Mouse (Mus musculus) bone marrow macrophage, adult 2 months (primary cell): ENCODE measurements around the gene Ptpn3. TPM values are rescaled to one million over a fixed set of nuclear protein-coding genes. Genes with fewer than 3 reads are reported as not detected.

Experiments
- H3K27ac ChIP-seq: 2 replicates; pipeline ENCODE4 v1.5.1; 2012; ENCODE audit warnings: low read depth, low read length; ENCODE audit not compliant: insufficient read depth
- H3K4me1 ChIP-seq: 2 replicates; pipeline ENCODE4 v1.6.1; 2012; ENCODE audit warnings: low read length; ENCODE audit not compliant: control insufficient read depth, insufficient read depth
- H3K4me3 ChIP-seq: 2 replicates; pipeline ENCODE4 v1.5.1; 2012; ENCODE audit warnings: mild to moderate bottlenecking, low read length, moderate library complexity; ENCODE audit not compliant: insufficient read depth
- CTCF ChIP-seq: IDR thresholded peaks from 2 replicates; pipeline ENCODE4 v1.5.1; 2012; ENCODE audit warnings: low read depth, mild to moderate bottlenecking, low read length, moderate library complexity
- POLR2A ChIP-seq: IDR thresholded peaks from 2 replicates; pipeline ENCODE4 v1.6.1; 2012; ENCODE audit warnings: mild to moderate bottlenecking, low read depth, low read length, borderline replicate concordance
- polyA plus RNA-seq: library from polyadenylated mRNA; stranded (reverse); fragments of >200 nt; gene quantifications from 2 replicates; pipeline ENCODE4 v1.2.4, GENCODE M21; 2012; ENCODE audit not compliant: missing spikeins, insufficient read depth, insufficient read length

Gene Ptpn3
- polyA plus RNA-seq, 1 experiment, result 0.27 TPM

GRCm38 (mm10) chr4:57299308-57299700 lies 2.3 kb downstream of the Ptpn3 start:
- H3K4me1 ChIP-seq, result no peaks in the 10 kb centered on the region
- no peak for TF ChIP-seq POLR2A
- TF ChIP-seq CTCF, result no peak
- no peak overlapping the region for H3K4me3 ChIP-seq
- no peak overlapping the region for H3K27ac ChIP-seq

DNA sequence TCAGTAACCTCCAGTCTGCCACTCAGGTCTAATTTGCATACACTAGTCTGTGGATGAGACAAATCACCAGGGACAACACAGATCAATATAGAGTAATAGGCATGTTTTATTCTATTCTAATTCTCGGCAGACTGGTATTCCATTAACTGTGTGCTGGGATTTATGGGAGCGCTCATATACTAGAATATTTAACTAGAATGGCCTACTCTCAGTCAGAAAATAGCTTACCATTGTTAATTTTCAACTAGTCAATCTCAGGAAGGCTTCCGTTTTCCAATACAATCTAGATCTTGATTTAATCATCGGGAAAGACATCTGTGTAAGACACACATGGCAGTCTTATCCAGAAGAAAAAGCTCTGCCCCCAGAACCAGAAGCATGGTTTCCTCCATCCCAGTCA lies 3.5 kb downstream of the Ptpn3 start:
- H3K27ac ChIP-seq, result no peak overlapping the region
- no peak overlapping the region for H3K4me3 ChIP-seq
- H3K4me1 ChIP-seq, result no peaks in the 10 kb centered on the region
- TF ChIP-seq CTCF (no peak), POLR2A (no peak)

- H3K4me1 ChIP-seq, result no peaks in the 10 kb centered on the region
- no peak overlapping the region for H3K27ac ChIP-seq
- TF ChIP-seq CTCF (no peak), POLR2A (no peak)
- H3K4me3 ChIP-seq, result no peak overlapping the region
Observed at GRCm38 (mm10) chr4:57294971-57295656, 6.5 kb downstream of the Ptpn3 start.

GRCm38 (mm10) chr4:57292670-57293069 lies 9.0 kb downstream of the Ptpn3 start:
- Histone ChIP-seq H3K4me1 (no peaks in the 10 kb centered on the region), H3K27ac (no peak overlapping the region), H3K4me3 (no peak overlapping the region)
- TF ChIP-seq CTCF (no peak), POLR2A (no peak)

DNA sequence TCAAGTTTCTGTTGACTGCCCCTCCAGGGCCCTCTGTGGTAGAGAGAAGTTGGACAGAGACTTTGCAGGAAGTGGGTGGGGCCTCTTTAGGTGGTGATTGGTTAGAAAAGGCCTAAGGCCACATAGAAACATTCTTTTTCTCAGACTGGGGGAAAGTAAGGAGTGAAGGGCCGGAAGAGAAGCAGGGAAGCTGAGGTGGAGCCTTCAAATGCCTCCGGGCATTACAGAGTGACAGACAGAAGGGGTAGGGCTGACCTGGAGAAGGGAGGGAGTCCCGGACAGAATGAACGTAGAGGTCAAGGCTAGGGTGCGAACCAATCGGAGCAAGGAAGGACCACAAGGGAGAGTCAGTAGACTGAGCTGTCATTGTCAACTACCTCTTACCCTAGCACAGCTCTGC lies 11.6 kb downstream of the Ptpn3 start:
- no peaks in the 10 kb centered on the region for H3K4me1 ChIP-seq
- no peak overlapping the region for H3K4me3 ChIP-seq
- no peak overlapping the region for H3K27ac ChIP-seq
- TF ChIP-seq POLR2A, result no peak
- TF ChIP-seq CTCF, result no peak

DNA sequence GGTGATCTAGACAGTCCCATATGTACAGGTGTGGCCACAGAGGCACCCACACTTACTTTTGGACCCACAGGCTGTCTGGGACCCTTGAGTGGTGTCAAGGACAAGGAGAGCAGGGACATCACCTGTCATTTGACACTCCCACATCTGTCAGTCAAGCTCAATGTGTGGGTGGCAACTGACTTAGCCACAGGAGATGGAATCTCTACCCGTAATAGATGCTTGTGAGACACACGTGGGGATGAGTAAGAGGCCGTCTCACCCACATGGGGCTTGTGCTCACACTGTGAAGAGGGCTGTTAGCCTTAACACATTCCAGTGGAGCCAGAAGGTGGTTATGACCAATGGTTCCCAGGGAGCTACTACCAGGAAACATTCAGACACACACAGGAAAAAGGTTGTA lies 13.8 kb downstream of the Ptpn3 start:
- no peaks in the 10 kb centered on the region for H3K4me1 ChIP-seq
- H3K4me3 ChIP-seq, result no peak overlapping the region
- no peak overlapping the region for H3K27ac ChIP-seq
- TF ChIP-seq POLR2A (no peak), CTCF (no peak)

GRCm38 (mm10) chr4:57285251-57285650 lies 16.4 kb downstream of the Ptpn3 start:
- no peak overlapping the region for H3K27ac ChIP-seq
- H3K4me1 ChIP-seq, result no peaks in the 10 kb centered on the region
- no peak overlapping the region for H3K4me3 ChIP-seq
- TF ChIP-seq CTCF, result no peak
- no peak for TF ChIP-seq POLR2A

- H3K27ac ChIP-seq, result no peak overlapping the region
- H3K4me1 ChIP-seq, result no peaks in the 10 kb centered on the region
- no peak overlapping the region for H3K4me3 ChIP-seq
- TF ChIP-seq CTCF (no peak), POLR2A (no peak)
Observed at GRCm38 (mm10) chr4:57283189-57283588, 18.4 kb downstream of the Ptpn3 start.

GRCm38 (mm10) chr4:57282630-57283029 lies 19.0 kb downstream of the Ptpn3 start:
- TF ChIP-seq POLR2A (no peak), CTCF (no peak)
- H3K4me1 ChIP-seq, result no peaks in the 10 kb centered on the region
- H3K27ac ChIP-seq, result no peak overlapping the region
- H3K4me3 ChIP-seq, result no peak overlapping the region

- TF ChIP-seq POLR2A (no peak), CTCF (no peak)
- Histone ChIP-seq H3K4me1 (no peaks in the 10 kb centered on the region), H3K27ac (no peak overlapping the region), H3K4me3 (no peak overlapping the region)
Observed at GRCm38 (mm10) chr4:57282179-57282578, 19.5 kb downstream of the Ptpn3 start.

DNA sequence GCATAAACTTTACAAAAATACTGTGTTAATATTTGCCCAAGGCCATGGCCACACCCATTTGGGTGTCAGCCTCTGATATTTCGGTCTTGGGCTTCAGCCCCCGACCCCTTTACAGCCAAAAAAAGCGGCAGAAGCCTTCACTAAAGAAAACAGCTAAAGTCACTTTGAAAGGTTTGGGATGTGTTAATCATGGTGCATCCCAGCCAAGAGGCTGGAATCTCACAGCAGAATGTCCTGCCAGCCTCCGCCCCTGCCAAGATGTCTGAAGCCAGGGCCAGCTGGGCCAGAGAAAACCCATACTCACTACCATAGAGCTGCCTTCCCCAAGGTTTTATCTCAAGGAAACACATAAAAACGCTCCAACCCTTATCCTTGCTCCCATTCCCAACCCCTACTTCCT lies 20.7 kb downstream of the Ptpn3 start:
- Histone ChIP-seq H3K27ac (no peak overlapping the region), H3K4me3 (no peak overlapping the region), H3K4me1 (no peaks in the 10 kb centered on the region)
- TF ChIP-seq CTCF, result no peak
- no peak for TF ChIP-seq POLR2A

- H3K4me3 ChIP-seq, result no peak overlapping the region
- no peak overlapping the region for H3K27ac ChIP-seq
- no peaks in the 10 kb centered on the region for H3K4me1 ChIP-seq
- no peak for TF ChIP-seq POLR2A
- no peak for TF ChIP-seq CTCF
Observed at GRCm38 (mm10) chr4:57279229-57279628, 22.4 kb downstream of the Ptpn3 start.
